8 mouse cellular contexts compared by ENCODE assay signal in genomic region chr2:157471292-157471691, GRCm38 (mm10). TPM values are rescaled to one million over a fixed set of nuclear protein-coding genes. Genes with fewer than 3 reads are reported as not detected.
DNase-seq lines count a peak whose midpoint lies in the region; ATAC-seq and TF ChIP-seq lines count a peak whose summit lies in the region.

No protein-coding gene starts in this region.

- no peak overlapping the region for H3K4me2 ChIP-seq in limb, embryonic 13.5 days (replicated peaks)

- no peak for TF ChIP-seq CTCF in gastrocnemius, adult 2 months (IDR thresholded peaks at IDR 0.05)

- H3K9me3 ChIP-seq in limb, embryonic 13.5 days, result no peaks in the 10 kb centered on the region

- intact Hi-C loops in gastrocnemius, adult 2 months (cut with DNase I), result no loop called here

- peaks cover 51% of the 10 kb centered on the region for H3K36me3 ChIP-seq in limb, embryonic 13.5 days

- peaks cover 68% of the 10 kb centered on the region for H3K4me1 ChIP-seq in limb, embryonic 13.5 days

- peak overlapping the region; percentile 39; the same call in 1 of the 2 replicates for H3K9ac ChIP-seq in limb, embryonic 13.5 days

- H3K4me3 ChIP-seq in gastrocnemius, adult 2 months, result no peak overlapping the region
- no peak overlapping the region for H3K4me3 ChIP-seq in limb, embryonic 13.5 days

- peak; percentile 56 for DNase-seq in gastrocnemius, adult 2 months
- no peak for DNase-seq in gastrocnemius, postnatal 25 days
- DNase-seq in right cerebral cortex, postnatal 4 days, result peak; percentile 31
- DNase-seq in right cerebral cortex, adult 2 months (ENCODE audit: low spot score in 2 of 2), result no peak
- DNase-seq in urinary bladder, postnatal 25 days (ENCODE audit: low spot score), result peak; percentile 59
- DNase-seq in frontal cortex, postnatal 14 days (ENCODE audit: low spot score in 2 of 2), result no peak

- WGBS in limb, embryonic 13.5 days, result 72% methylated on average over 7 of the region's 7 CpGs

- no peak overlapping the region for H3K27ac ChIP-seq in gastrocnemius, adult 2 months
- H3K27ac ChIP-seq in limb, embryonic 13.5 days, result peak overlapping the region; percentile 69; the same call in 1 of the 2 replicates

- no peaks in the 10 kb centered on the region for H3K27me3 ChIP-seq in limb, embryonic 13.5 days

- ATAC-seq in limb, embryonic 13.5 days (ENCODE audit: low FRiP score, low read depth), result no peak
- ATAC-seq in granulocyte monocyte progenitor cell, adult 5-6 weeks (replicated peaks; ENCODE audit: poor library complexity, severe bottlenecking), result no peak

RNA-seq across cellular contexts. Expression of gene Src, which starts 53.0 kb away (rescaled TPM):
- total RNA-seq in gastrocnemius, adult 2 months (2021), result 1 to 10 TPM; 2.2 to 2.8 TPM
- total RNA-seq in gastrocnemius, postnatal 25 days (2021), result 1 to 10 TPM; 3.1 to 3.6 TPM
- polyA plus RNA-seq in limb, embryonic 13.5 days (2015; fragmentation: Nextera tagmentation; extraction: Ambion mirVana), result 20.8 and 22.4 TPM in 2 replicates
- total RNA-seq in granulocyte monocyte progenitor cell, adult 5-6 weeks (2014; fragmentation: Nextera tagmentation), result 0.49 and 0.90 TPM in 2 replicates
- total RNA-seq in granulocyte monocyte progenitor cell, adult 5-6 weeks (2017), result 0.22 TPM in 1 of 2 replicates, not detected in the other

Comparison
In these comparisons a context has a peak if more than half of its experiments do, and no peak if none do; other contexts are left out.
1. DNase-seq: peak in gastrocnemius, adult 2 months (single experiment), right cerebral cortex, postnatal 4 days (single experiment) and urinary bladder, postnatal 25 days (single experiment); none in gastrocnemius, postnatal 25 days (single experiment), right cerebral cortex, adult 2 months (0 of 2) and frontal cortex, postnatal 14 days (0 of 2).